Comparison of ENCODE assay signal across 8 mouse cellular contexts in the genomic region with DNA sequence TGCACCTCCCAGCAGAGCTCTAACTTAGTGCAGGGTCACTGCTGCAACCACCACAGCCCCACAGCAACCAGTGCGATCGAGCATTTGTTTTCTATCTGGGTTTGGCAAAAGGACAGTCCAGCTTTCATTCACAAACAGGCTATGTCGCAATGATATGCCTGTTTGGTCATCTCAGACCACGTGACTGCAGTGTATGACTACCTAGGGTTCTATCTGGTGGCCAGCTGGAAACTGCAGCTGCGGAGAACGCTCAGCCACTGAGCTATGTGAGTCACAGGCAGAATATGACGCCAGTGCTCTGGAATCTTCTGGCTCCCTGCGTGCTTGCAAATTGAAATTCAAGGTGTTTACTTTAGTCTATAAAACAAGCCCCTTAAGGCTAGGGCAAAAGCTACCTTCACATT.
DNase-seq lines count a peak whose midpoint lies in the region; ATAC-seq lines count a peak whose summit lies in the region.

No protein-coding gene starts in this region.

- peaks cover 4% of the 10 kb centered on the region for H3K27me3 ChIP-seq in limb, embryonic 12.5 days
- H3K27me3 ChIP-seq in limb, embryonic 10.5 days (ENCODE audit: low read depth, poor library complexity, severe bottlenecking): no peaks in the 10 kb centered on the region
- H3K27me3 ChIP-seq in hindbrain, embryonic 16.5 days (replicated peaks; ENCODE audit: control insufficient read depth, insufficient read depth, low read length): no peaks in the 10 kb centered on the region
- no peaks in the 10 kb centered on the region for H3K27me3 ChIP-seq in hindbrain, embryonic 10.5 days (ENCODE audit: insufficient read depth, poor library complexity, severe bottlenecking)

- H3K36me3 ChIP-seq in limb, embryonic 12.5 days: no peaks in the 10 kb centered on the region
- no peaks in the 10 kb centered on the region for H3K36me3 ChIP-seq in limb, embryonic 10.5 days
- no peaks in the 10 kb centered on the region for H3K36me3 ChIP-seq in hindbrain, embryonic 16.5 days (ENCODE audit: control insufficient read depth, insufficient read depth, low read length)
- no peaks in the 10 kb centered on the region for H3K36me3 ChIP-seq in hindbrain, embryonic 10.5 days

- no peak overlapping the region for H3K4me3 ChIP-seq in limb, embryonic 12.5 days (replicated peaks)
- H3K4me3 ChIP-seq in limb, embryonic 10.5 days: no peak overlapping the region
- no peak overlapping the region for H3K4me3 ChIP-seq in hindbrain, embryonic 16.5 days (ENCODE audit: low read length)
- H3K4me3 ChIP-seq in hindbrain, embryonic 10.5 days: no peak overlapping the region

- H3K4me1 ChIP-seq in limb, embryonic 12.5 days (replicated peaks): peaks cover 15% of the 10 kb centered on the region
- H3K4me1 ChIP-seq in limb, embryonic 10.5 days: peaks cover 10% of the 10 kb centered on the region
- no peaks in the 10 kb centered on the region for H3K4me1 ChIP-seq in hindbrain, embryonic 16.5 days (ENCODE audit: control insufficient read depth, insufficient read depth, low read depth, low read length)
- peaks cover 3% of the 10 kb centered on the region; the same call in 1 of the 2 replicates for H3K4me1 ChIP-seq in hindbrain, embryonic 10.5 days (replicated peaks)

- no peak overlapping the region for H3K27ac ChIP-seq in limb, embryonic 12.5 days
- no peak overlapping the region for H3K27ac ChIP-seq in limb, embryonic 10.5 days
- H3K27ac ChIP-seq in hindbrain, embryonic 16.5 days (ENCODE audit: low read depth, low read length): no peak overlapping the region
- no peak overlapping the region for H3K27ac ChIP-seq in hindbrain, embryonic 10.5 days

- peak; percentile 81; the same call in 1 of the 2 replicates for ATAC-seq in limb, embryonic 12.5 days (ENCODE audit: insufficient number of reproducible peaks, insufficient read depth, low FRiP score, low TSS enrichment, low read depth)
- ATAC-seq in granulocyte monocyte progenitor cell, adult 5-6 weeks (replicated peaks; ENCODE audit: poor library complexity, severe bottlenecking): peak; percentile 33; the same call in 1 of the 2 replicates
- no peak for ATAC-seq in hindbrain, embryonic 16.5 days

- no peaks in the 10 kb centered on the region for H3K9me3 ChIP-seq in limb, embryonic 12.5 days
- H3K9me3 ChIP-seq in limb, embryonic 10.5 days (replicated peaks): no peaks in the 10 kb centered on the region
- H3K9me3 ChIP-seq in hindbrain, embryonic 16.5 days (ENCODE audit: control insufficient read depth, low read length): no peaks in the 10 kb centered on the region
- H3K9me3 ChIP-seq in hindbrain, embryonic 10.5 days: no peaks in the 10 kb centered on the region

- no peak overlapping the region for H3K4me2 ChIP-seq in limb, embryonic 12.5 days
- H3K4me2 ChIP-seq in hindbrain, embryonic 16.5 days (ENCODE audit: low read length): no peak overlapping the region

- intact Hi-C loops in left cerebral cortex, postnatal 14 days (cut with DNase I): no loop called here

- DNase-seq in limb, embryonic 10.5 days (ENCODE audit: low spot score): no peak
- peak; percentile 41 to 67 for DNase-seq in left cerebral cortex, postnatal 14 days (ENCODE audit: low spot score in 2 of 2)
- DNase-seq in right cerebral cortex, adult 2 months (ENCODE audit: low spot score in 2 of 2): peak; percentile 44 to 66
- DNase-seq in hindbrain, embryonic 10.5 days (ENCODE audit: low spot score): no peak
- no peak for DNase-seq in cerebellum, adult 9-10 months

- no peak overlapping the region for H3K9ac ChIP-seq in limb, embryonic 12.5 days (replicated peaks)
- H3K9ac ChIP-seq in hindbrain, embryonic 16.5 days (ENCODE audit: low read depth, low read length): no peak overlapping the region

- 57% methylated on average over 8 of the region's 8 CpGs for WGBS in limb, embryonic 12.5 days
- WGBS in limb, embryonic 10.5 days: 89% methylated on average over 8 of the region's 8 CpGs
- 72% methylated on average over 8 of the region's 8 CpGs for WGBS in hindbrain, embryonic 16.5 days
- WGBS in hindbrain, embryonic 10.5 days: 91% methylated on average over 8 of the region's 8 CpGs

Comparison
In these comparisons a context has a peak if more than half of its experiments do, and no peak if none do; other contexts are left out.
1. DNase-seq: peak in left cerebral cortex, postnatal 14 days (2 of 2) and right cerebral cortex, adult 2 months (2 of 2); none in limb, embryonic 10.5 days (single experiment), hindbrain, embryonic 10.5 days (single experiment) and cerebellum, adult 9-10 months (single experiment).